Mouse (Mus musculus): ENCODE data around the gene Ttc32.

- TF ChIP-seq CTCF (IDR thresholded peaks at IDR 0.05; ENCODE audit: low read depth) (no peak), EP300 (IDR thresholded peaks at IDR 0.05; ENCODE audit: low read depth) (no peak)
These were observed 10.9 kb downstream of the Ttc32 start for GRCm38 (mm10) chr12:9040686-9041085.

Measured in heart, postnatal 0 days (tissue).